Comparison of ENCODE assay signal across 22 mouse cellular contexts in the genomic region with DNA sequence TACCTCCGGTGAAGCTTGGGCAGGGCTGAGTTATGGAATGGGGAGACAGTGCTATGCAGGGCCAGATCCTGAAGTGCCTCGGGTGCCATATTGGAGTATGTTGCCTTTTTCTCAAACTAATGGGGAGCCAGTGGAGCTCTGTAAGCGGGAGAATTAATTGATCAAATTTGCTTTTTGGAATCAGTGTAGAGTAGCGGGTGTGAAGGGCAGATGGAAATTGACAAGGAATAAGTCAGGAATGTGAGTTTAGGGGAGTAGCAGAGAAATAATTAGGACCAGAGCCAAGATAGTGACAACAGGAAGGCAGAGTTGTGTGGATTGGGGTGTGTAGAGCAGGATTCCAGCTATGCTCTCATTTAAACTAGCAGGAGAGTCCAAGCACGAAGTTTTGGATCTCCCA.
DNase-seq lines count a peak whose midpoint lies in the region; ATAC-seq and TF ChIP-seq lines count a peak whose summit lies in the region.
"Had no signal": no experiment of that assay in that cellular context is flagged by ENCODE, and none has a peak within 500 bp of the region (broad histone marks: within the 10 kb centered on the region; RNA-seq: fewer than 3 reads in every experiment).

No protein-coding gene starts in this region.

- peak; percentile 31; the same call in 1 of the 2 replicates for ATAC-seq in forebrain, embryonic 13.5 days
- ATAC-seq in forebrain, embryonic 15.5 days (replicated peaks), result peak; percentile 45; the same call in 1 of the 2 replicates
- no peak for ATAC-seq in forebrain, embryonic 12.5 days (ENCODE audit: low FRiP score)
- peak; percentile 37; the same call in 1 of the 2 replicates for ATAC-seq in forebrain, postnatal 0 days
- ATAC-seq: activated CD4-positive, CD25-positive, alpha-beta regulatory T cell, adult 4 months; CD4-positive, CD25-positive, alpha-beta regulatory T cell, adult 4 months; Patski had no signal

- no peak overlapping the region for H3K9ac ChIP-seq in forebrain, embryonic 13.5 days
- H3K9ac ChIP-seq in forebrain, embryonic 15.5 days (replicated peaks), result no peak overlapping the region
- H3K9ac ChIP-seq in forebrain, embryonic 12.5 days, result no peak overlapping the region
- no peak overlapping the region for H3K9ac ChIP-seq in forebrain, postnatal 0 days
- H3K9ac ChIP-seq: embryonic facial prominence, embryonic 12.5 days had no signal

- no peak for TF ChIP-seq CTCF in forebrain, postnatal 0 days (IDR thresholded peaks at IDR 0.05; ENCODE audit: low read depth)

- H3K27ac ChIP-seq in forebrain, embryonic 13.5 days, result no peak overlapping the region
- no peak overlapping the region for H3K27ac ChIP-seq in forebrain, embryonic 10.5 days
- H3K27ac ChIP-seq in forebrain, embryonic 15.5 days (replicated peaks), result peak overlapping the region; percentile 56
- no peak overlapping the region for H3K27ac ChIP-seq in forebrain, embryonic 12.5 days
- no peak overlapping the region for H3K27ac ChIP-seq in forebrain, postnatal 0 days (ENCODE audit: low read depth, low read length)
- H3K27ac ChIP-seq: embryonic facial prominence, embryonic 10.5 days; embryonic facial prominence, embryonic 12.5 days had no signal

- H3K4me2 ChIP-seq in forebrain, embryonic 13.5 days, result no peak overlapping the region
- H3K4me2 ChIP-seq in forebrain, embryonic 15.5 days (replicated peaks), result no peak overlapping the region
- no peak overlapping the region for H3K4me2 ChIP-seq in forebrain, embryonic 12.5 days
- H3K4me2 ChIP-seq in forebrain, postnatal 0 days (ENCODE audit: low read depth), result no peak overlapping the region
- H3K4me2 ChIP-seq: embryonic facial prominence, embryonic 12.5 days had no signal

- no peak for DNase-seq in forebrain, embryonic 10.5 days (ENCODE audit: extremely low spot score, low spot score)
- DNase-seq in forebrain, postnatal 0 days, result peak; percentile 24
- no peak for DNase-seq in adrenal gland, adult (ENCODE audit: inconsistent age in 2 of 2, low spot score in 1 of 2)
- DNase-seq: adrenal gland, adult 2 months; adrenal gland, postnatal 10 days; adrenal gland, postnatal 25 days; B cell, adult 2 months; cerebellum, adult 11-12 months; cerebellum, adult 2 months; cerebellum, adult 9-10 months; cerebellum, postnatal 10 days; cerebellum, postnatal 25 days had no signal

- no peaks in the 10 kb centered on the region for H3K9me3 ChIP-seq in forebrain, embryonic 13.5 days (replicated peaks)
- no peaks in the 10 kb centered on the region for H3K9me3 ChIP-seq in forebrain, embryonic 10.5 days
- H3K9me3 ChIP-seq in forebrain, embryonic 15.5 days, result no peaks in the 10 kb centered on the region
- H3K9me3 ChIP-seq in forebrain, embryonic 12.5 days, result no peaks in the 10 kb centered on the region
- H3K9me3 ChIP-seq in forebrain, postnatal 0 days (ENCODE audit: low read length), result no peaks in the 10 kb centered on the region
- H3K9me3 ChIP-seq: embryonic facial prominence, embryonic 10.5 days; embryonic facial prominence, embryonic 12.5 days had no signal

- H3K36me3 ChIP-seq in forebrain, embryonic 13.5 days (ENCODE audit: poor library complexity, severe bottlenecking), result no peaks in the 10 kb centered on the region
- no peaks in the 10 kb centered on the region for H3K36me3 ChIP-seq in forebrain, embryonic 10.5 days (replicated peaks)
- H3K36me3 ChIP-seq in forebrain, embryonic 15.5 days, result no peaks in the 10 kb centered on the region
- no peaks in the 10 kb centered on the region for H3K36me3 ChIP-seq in forebrain, embryonic 12.5 days (replicated peaks)
- H3K36me3 ChIP-seq in forebrain, postnatal 0 days (ENCODE audit: insufficient read depth), result no peaks in the 10 kb centered on the region
- H3K36me3 ChIP-seq: embryonic facial prominence, embryonic 10.5 days; embryonic facial prominence, embryonic 12.5 days; G1E had no signal

- H3K4me1 ChIP-seq in forebrain, embryonic 13.5 days, result peaks cover 19% of the 10 kb centered on the region
- H3K4me1 ChIP-seq in forebrain, embryonic 10.5 days, result peaks cover 12% of the 10 kb centered on the region
- H3K4me1 ChIP-seq in forebrain, embryonic 15.5 days, result peaks cover 26% of the 10 kb centered on the region
- H3K4me1 ChIP-seq in forebrain, embryonic 12.5 days, result peaks cover 9% of the 10 kb centered on the region
- H3K4me1 ChIP-seq in forebrain, postnatal 0 days (ENCODE audit: insufficient read depth), result 0 out of 2 replicates have a peak, but pooled peaks cover 5% of the 10 kb centered on the region
- H3K4me1 ChIP-seq: embryonic facial prominence, embryonic 12.5 days had no signal

- no peak overlapping the region for H3K4me3 ChIP-seq in forebrain, embryonic 13.5 days
- H3K4me3 ChIP-seq in forebrain, embryonic 10.5 days, result no peak overlapping the region
- no peak overlapping the region for H3K4me3 ChIP-seq in forebrain, embryonic 15.5 days
- no peak overlapping the region for H3K4me3 ChIP-seq in forebrain, embryonic 12.5 days (replicated peaks)
- H3K4me3 ChIP-seq in forebrain, postnatal 0 days (ENCODE audit: low read depth, low read length), result no peak overlapping the region
- H3K4me3 ChIP-seq: embryonic facial prominence, embryonic 10.5 days; embryonic facial prominence, embryonic 12.5 days had no signal

- 81% methylated on average over 5 of the region's 5 CpGs for WGBS in forebrain, embryonic 13.5 days
- 89% methylated on average over 5 of the region's 5 CpGs for WGBS in forebrain, embryonic 10.5 days
- WGBS in forebrain, embryonic 15.5 days, result 65% methylated on average over 5 of the region's 5 CpGs
- 84% methylated on average over 5 of the region's 5 CpGs for WGBS in forebrain, embryonic 12.5 days
- 56% methylated on average over 5 of the region's 5 CpGs for WGBS in forebrain, postnatal 0 days

- no peaks in the 10 kb centered on the region for H3K27me3 ChIP-seq in forebrain, embryonic 13.5 days
- no peaks in the 10 kb centered on the region for H3K27me3 ChIP-seq in forebrain, embryonic 10.5 days (ENCODE audit: poor library complexity, severe bottlenecking)
- H3K27me3 ChIP-seq in forebrain, embryonic 15.5 days, result no peaks in the 10 kb centered on the region
- H3K27me3 ChIP-seq in forebrain, embryonic 12.5 days, result no peaks in the 10 kb centered on the region
- no peaks in the 10 kb centered on the region for H3K27me3 ChIP-seq in forebrain, postnatal 0 days (ENCODE audit: insufficient read depth, low read length)
- H3K27me3 ChIP-seq: CH12.LX; embryonic facial prominence, embryonic 12.5 days; Patski had no signal
